ENCODE assay signal across 8 mouse cellular contexts in genomic region chr7:24207488-24208261, GRCm38 (mm10). TPM values are rescaled to one million over a fixed set of nuclear protein-coding genes. Genes with fewer than 3 reads are reported as not detected.
DNase-seq lines count a peak whose midpoint lies in the region; ATAC-seq and TF ChIP-seq lines count a peak whose summit lies in the region.

No protein-coding gene starts in this region.

- H3K9ac ChIP-seq in liver, postnatal 0 days (replicated peaks): peak overlapping the region; percentile 69
- H3K9ac ChIP-seq in neural tube, embryonic 13.5 days: peak overlapping the region; percentile 87

- DNase-seq in R1 (ENCODE audit: low read depth, low spot score): peak; percentile 92
- DNase-seq in cerebellum, adult 2 months: peak; percentile 76 to 85
- DNase-seq in forelimb bud, embryonic 11.5 days (ENCODE audit: low read depth, low spot score): peak; percentile 84
- peak; percentile 66 to 70 for DNase-seq in heart, postnatal 36 days
- DNase-seq in layer of hippocampus, adult 18-20 months (ENCODE audit: low spot score in 2 of 2): peak; percentile 72 to 86
- peak; percentile 64 for DNase-seq in liver, postnatal 0 days
- DNase-seq in urinary bladder, postnatal 4 days (ENCODE audit: low spot score in 2 of 2): peak; percentile 43 to 68

- no peak overlapping the region for H3K27ac ChIP-seq in cerebellum, adult 2 months (ENCODE audit: insufficient read depth, low read length)
- H3K27ac ChIP-seq in liver, postnatal 0 days (ENCODE audit: low read depth): 0 out of 2 replicates have a peak overlapping the region, but pooled peaks have one; percentile 18
- H3K27ac ChIP-seq in neural tube, embryonic 13.5 days (replicated peaks): peak overlapping the region; percentile 74

- H3K4me3 ChIP-seq in cerebellum, adult 2 months (replicated peaks; ENCODE audit: insufficient read depth, low read depth, low read length): peak overlapping the region; percentile 73
- peak overlapping the region; percentile 62 for H3K4me3 ChIP-seq in liver, postnatal 0 days (ENCODE audit: low read depth, low read length)
- peak overlapping the region; percentile 66 for H3K4me3 ChIP-seq in neural tube, embryonic 13.5 days

- no peaks in the 10 kb centered on the region for H3K9me3 ChIP-seq in liver, postnatal 0 days (ENCODE audit: low read length)
- no peaks in the 10 kb centered on the region for H3K9me3 ChIP-seq in neural tube, embryonic 13.5 days

- H3K27me3 ChIP-seq in cerebellum, adult 2 months (ENCODE audit: control insufficient read depth, insufficient read depth, low read length): no peaks in the 10 kb centered on the region
- no peaks in the 10 kb centered on the region for H3K27me3 ChIP-seq in liver, postnatal 0 days (ENCODE audit: insufficient read depth, low read length)
- no peaks in the 10 kb centered on the region for H3K27me3 ChIP-seq in neural tube, embryonic 13.5 days

- peak; percentile 89 for ATAC-seq in liver, postnatal 0 days
- peak; percentile 89 for ATAC-seq in neural tube, embryonic 13.5 days (ENCODE audit: low read depth)

- no peak for TF ChIP-seq POLR2A in cerebellum, adult 2 months (IDR thresholded peaks at IDR 0.05; ENCODE audit: borderline replicate concordance, insufficient read depth, low read length)

- H3K36me3 ChIP-seq in liver, postnatal 0 days (replicated peaks; ENCODE audit: insufficient read depth, low read length): no peaks in the 10 kb centered on the region; the same call in 1 of the 2 replicates
- H3K36me3 ChIP-seq in neural tube, embryonic 13.5 days: peaks cover 32% of the 10 kb centered on the region

- H3K4me1 ChIP-seq in cerebellum, adult 2 months (ENCODE audit: control insufficient read depth, insufficient read depth, low read length): peaks cover 2% of the 10 kb centered on the region; the same call in 1 of the 2 replicates
- H3K4me1 ChIP-seq in liver, postnatal 0 days (ENCODE audit: insufficient read depth): peaks cover 4% of the 10 kb centered on the region; the same call in 1 of the 2 replicates
- H3K4me1 ChIP-seq in neural tube, embryonic 13.5 days (replicated peaks): peaks cover 10% of the 10 kb centered on the region

- TF ChIP-seq CTCF in cerebellum, adult 2 months (IDR thresholded peaks at IDR 0.05; ENCODE audit: borderline replicate concordance, insufficient read depth, low read depth, low read length): no peak
- no peak for TF ChIP-seq CTCF in liver, postnatal 0 days (IDR thresholded peaks at IDR 0.05; ENCODE audit: low read depth)

- WGBS in cerebellum, adult 2 months: 8% methylated on average over 24 of the region's 24 CpGs
- 12% methylated on average over 24 of the region's 24 CpGs for WGBS in liver, postnatal 0 days (ENCODE audit: insufficient replicate concordance)
- WGBS in neural tube, embryonic 13.5 days: 12% methylated on average over 24 of the region's 24 CpGs

- TF ChIP-seq EP300 in liver, postnatal 0 days (IDR thresholded peaks at IDR 0.05; ENCODE audit: low read depth): no peak

- H3K4me2 ChIP-seq in liver, postnatal 0 days (ENCODE audit: low read depth, low read length): peak overlapping the region; percentile 66
- peak overlapping the region; percentile 68 for H3K4me2 ChIP-seq in neural tube, embryonic 13.5 days

- intact Hi-C loops in heart, postnatal 36 days (cut with DNase I): loop anchor here (2.0 to 5.0 kb wide), 3 partner anchors 45 to 125 kb away; partner anchors contain the start of genes Zfp108 and Zfp94

RNA-seq across cellular contexts. Expression of gene Zfp111, which starts 3.6 kb away (rescaled TPM):
- 5.3 and 5.5 TPM in 2 replicates for polyA plus RNA-seq in cerebellum, adult 2 months (2012; rRNA removed)
- total RNA-seq in heart, postnatal 36 days (2021): 1 to 10 TPM; 3.8 to 4.3 TPM
- total RNA-seq in layer of hippocampus, adult 18-20 months (2021): 10 to 100 TPM; 13.1 to 13.2 TPM
- polyA plus RNA-seq in liver, postnatal 0 days (2015; fragmentation: Nextera tagmentation; extraction: Ambion mirVana): 0.93 and 1.0 TPM in 2 replicates
- polyA plus RNA-seq in neural tube, embryonic 13.5 days (2015; fragmentation: Nextera tagmentation; extraction: Ambion mirVana): 4.9 and 6.0 TPM in 2 replicates

RNA-seq across cellular contexts. Expression of gene Zfp109, which starts 29.7 kb away (rescaled TPM):
- polyA plus RNA-seq in cerebellum, adult 2 months (2012; rRNA removed): 6.5 and 7.2 TPM in 2 replicates
- total RNA-seq in heart, postnatal 36 days (2021): 1 to 10 TPM; 1.7 to 1.8 TPM
- total RNA-seq in layer of hippocampus, adult 18-20 months (2021): 1 to 10 TPM; 9.2 to 10.0 TPM
- 0.40 and 0.65 TPM in 2 replicates for polyA plus RNA-seq in liver, postnatal 0 days (2015; fragmentation: Nextera tagmentation; extraction: Ambion mirVana)
- 4.4 TPM in 2 replicates for polyA plus RNA-seq in neural tube, embryonic 13.5 days (2015; fragmentation: Nextera tagmentation; extraction: Ambion mirVana)

RNA-seq across cellular contexts. Expression of gene Zfp114, which starts 32.8 kb away (rescaled TPM):
- polyA plus RNA-seq in cerebellum, adult 2 months (2012; rRNA removed): 2.2 and 3.0 TPM in 2 replicates
- under 1 TPM in 1 of 2 experiments, not detected in 1; 0.11 TPM for total RNA-seq in heart, postnatal 36 days (2021)
- total RNA-seq in layer of hippocampus, adult 18-20 months (2021): 1 to 10 TPM; 2.9 to 4.1 TPM
- polyA plus RNA-seq in liver, postnatal 0 days (2015; fragmentation: Nextera tagmentation; extraction: Ambion mirVana): 0.13 and 0.19 TPM in 2 replicates
- polyA plus RNA-seq in neural tube, embryonic 13.5 days (2015; fragmentation: Nextera tagmentation; extraction: Ambion mirVana): 3.7 and 4.6 TPM in 2 replicates

RNA-seq across cellular contexts. Expression of gene Zfp108, which starts 46.9 kb away (rescaled TPM):
- 5.7 and 6.1 TPM in 2 replicates for polyA plus RNA-seq in cerebellum, adult 2 months (2012; rRNA removed)
- total RNA-seq in heart, postnatal 36 days (2021): 1 to 10 TPM; 1.8 to 2.2 TPM
- 1 to 10 TPM; 8.0 TPM for total RNA-seq in layer of hippocampus, adult 18-20 months (2021)
- 0.31 and 0.79 TPM in 2 replicates for polyA plus RNA-seq in liver, postnatal 0 days (2015; fragmentation: Nextera tagmentation; extraction: Ambion mirVana)
- 4.9 and 5.5 TPM in 2 replicates for polyA plus RNA-seq in neural tube, embryonic 13.5 days (2015; fragmentation: Nextera tagmentation; extraction: Ambion mirVana)
